Mouse (Mus musculus) heart, adult 2 months (tissue): ENCODE results near the gene Faim.

Experiments
- CTCF ChIP-seq: fragments of 200-600 bp; IDR thresholded peaks from 2 replicates; pipeline ENCODE4 v1.8.1; 2022; ENCODE audit warnings: antibody characterized with exemption, mild to moderate bottlenecking, moderate library complexity
- EP300 ChIP-seq: fragments of 200-500 bp; IDR thresholded peaks from 2 replicates; pipeline ENCODE4 v1.6.1; 2011; ENCODE audit warnings: low read depth, low read length, control low read depth; ENCODE audit not compliant: insufficient read depth
- POLR2A ChIP-seq: fragments of 200-500 bp; IDR thresholded peaks from 2 replicates; pipeline ENCODE4 v1.6.1; 2011; ENCODE audit warnings: mild to moderate bottlenecking, low read depth, low read length, control low read depth; ENCODE audit not compliant: insufficient read depth

- peak; percentile 92 for TF ChIP-seq POLR2A
- TF ChIP-seq CTCF, result peak; percentile 39
- 0 out of 2 replicates have a peak, but pooled peaks have one; percentile 26 for TF ChIP-seq EP300
Measured at GRCm38 (mm10) chr9:98985800-98986475, at the start of gene Faim.
